ENCODE assay signal across 11 mouse cellular contexts in genomic region chr1:132385711-132386110, GRCm38 (mm10). TPM values are rescaled to one million over a fixed set of nuclear protein-coding genes. Genes with fewer than 3 reads are reported as not detected.
DNase-seq lines count a peak whose midpoint lies in the region; ATAC-seq lines count a peak whose summit lies in the region.
"Had no signal": no experiment of that assay in that cellular context is flagged by ENCODE, and none has a peak within 500 bp of the region (broad histone marks: within the 10 kb centered on the region; RNA-seq: fewer than 3 reads in every experiment).

No protein-coding gene starts in this region.

- no peak overlapping the region; the same call in 1 of the 2 replicates for H3K27ac ChIP-seq in liver, embryonic 11.5 days (ENCODE audit: low read depth, low read length)
- peak overlapping the region; percentile 52 for H3K27ac ChIP-seq in hindbrain, embryonic 14.5 days
- H3K27ac ChIP-seq in neural tube, embryonic 13.5 days (replicated peaks) = peak overlapping the region; percentile 67

- no peaks in the 10 kb centered on the region for H3K9me3 ChIP-seq in liver, embryonic 11.5 days (ENCODE audit: control insufficient read depth, low read length)
- no peaks in the 10 kb centered on the region for H3K9me3 ChIP-seq in hindbrain, embryonic 14.5 days (ENCODE audit: control insufficient read depth, low read length)
- H3K9me3 ChIP-seq in neural tube, embryonic 13.5 days = no peaks in the 10 kb centered on the region
- H3K9me3 ChIP-seq: G1E had no signal

- no peaks in the 10 kb centered on the region for H3K36me3 ChIP-seq in liver, embryonic 11.5 days (ENCODE audit: control insufficient read depth, insufficient read depth, low read length)
- peaks cover 3% of the 10 kb centered on the region for H3K36me3 ChIP-seq in hindbrain, embryonic 14.5 days (replicated peaks; ENCODE audit: control insufficient read depth, insufficient read depth)
- peaks cover 12% of the 10 kb centered on the region; the same call in 1 of the 2 replicates for H3K36me3 ChIP-seq in neural tube, embryonic 13.5 days

- peak overlapping the region; percentile 17 for H3K4me2 ChIP-seq in liver, embryonic 11.5 days
- H3K4me2 ChIP-seq in hindbrain, embryonic 14.5 days (replicated peaks) = no peak overlapping the region; the same call in 1 of the 2 replicates
- H3K4me2 ChIP-seq in neural tube, embryonic 13.5 days = peak overlapping the region; percentile 36

- 0 out of 2 replicates have a peak overlapping the region, but pooled peaks have one; percentile 28 for H3K9ac ChIP-seq in liver, embryonic 11.5 days (ENCODE audit: low read depth, low read length)
- H3K9ac ChIP-seq in hindbrain, embryonic 14.5 days = no peak overlapping the region
- H3K9ac ChIP-seq in neural tube, embryonic 13.5 days = no peak overlapping the region; the same call in none of the 2 replicates

- H3K4me3 ChIP-seq in liver, embryonic 11.5 days (ENCODE audit: low read depth, low read length) = no peak overlapping the region
- no peak overlapping the region for H3K4me3 ChIP-seq in hindbrain, embryonic 14.5 days (replicated peaks; ENCODE audit: low read length)
- no peak overlapping the region for H3K4me3 ChIP-seq in neural tube, embryonic 13.5 days

- no peaks in the 10 kb centered on the region for H3K27me3 ChIP-seq in liver, embryonic 11.5 days (replicated peaks; ENCODE audit: control insufficient read depth, insufficient read depth, low read length)
- no peaks in the 10 kb centered on the region for H3K27me3 ChIP-seq in hindbrain, embryonic 14.5 days (ENCODE audit: control insufficient read depth, insufficient read depth, low read length)
- no peaks in the 10 kb centered on the region for H3K27me3 ChIP-seq in neural tube, embryonic 13.5 days

- no peak for ATAC-seq in cerebellum, adult (ENCODE audit: insufficient number of reproducible peaks, low FRiP score, low TSS enrichment)
- no peak for ATAC-seq in liver, embryonic 11.5 days (replicated peaks; ENCODE audit: low FRiP score)
- ATAC-seq in hindbrain, embryonic 14.5 days (ENCODE audit: low FRiP score) = no peak
- ATAC-seq in neural tube, embryonic 13.5 days (ENCODE audit: low read depth) = no peak
- ATAC-seq: intestine, postnatal 0 days had no signal

- peaks cover 73% of the 10 kb centered on the region for H3K4me1 ChIP-seq in liver, embryonic 11.5 days (replicated peaks; ENCODE audit: control insufficient read depth, insufficient read depth, low read length)
- peaks cover 54% of the 10 kb centered on the region for H3K4me1 ChIP-seq in hindbrain, embryonic 14.5 days (replicated peaks; ENCODE audit: control insufficient read depth, insufficient read depth, low read length)
- peaks cover 91% of the 10 kb centered on the region for H3K4me1 ChIP-seq in neural tube, embryonic 13.5 days (replicated peaks)

- WGBS in liver, embryonic 11.5 days = 67% methylated on average over 4 of the region's 4 CpGs
- WGBS in hindbrain, embryonic 14.5 days = 57% methylated on average over 4 of the region's 4 CpGs
- WGBS in neural tube, embryonic 13.5 days = 69% methylated on average over 4 of the region's 4 CpGs

- peak; percentile 36 for DNase-seq in cerebellum, adult 8-10 months
- DNase-seq in liver, embryonic 11.5 days (ENCODE audit: low spot score) = no peak
- no peak for DNase-seq in liver
- DNase-seq in hindbrain, embryonic 14.5 days (ENCODE audit: low spot score) = no peak
- no peak for DNase-seq in left cerebral cortex, postnatal 36 days (ENCODE audit: low spot score in 2 of 2)
- DNase-seq in urinary bladder, postnatal 36 days (ENCODE audit: low spot score in 2 of 2) = no peak
- DNase-seq: gastrocnemius, postnatal 10 days had no signal

- intact Hi-C loops in left cerebral cortex, postnatal 36 days (cut with DNase I) = no loop called here

RNA-seq across cellular contexts. Expression of gene Tmcc2, which starts 5.4 kb away (rescaled TPM):
- polyA plus RNA-seq in liver, embryonic 11.5 days (2014; fragmentation: Nextera tagmentation; extraction: Ambion mirVana) = 24.6 and 28.1 TPM in 2 replicates
- 31.0 and 33.9 TPM in 2 replicates for polyA plus RNA-seq in hindbrain, embryonic 14.5 days (2014; fragmentation: Nextera tagmentation; extraction: Ambion mirVana)
- polyA plus RNA-seq in neural tube, embryonic 13.5 days (2015; fragmentation: Nextera tagmentation; extraction: Ambion mirVana) = 32.2 and 33.9 TPM in 2 replicates
- 100 to 1,000 TPM; 171 to 173 TPM for total RNA-seq in left cerebral cortex, postnatal 36 days (2021)

RNA-seq across cellular contexts. Expression of gene Dstyk, which starts 31.6 kb away (rescaled TPM):
- 7.2 TPM in 2 replicates for polyA plus RNA-seq in liver, embryonic 11.5 days (2014; fragmentation: Nextera tagmentation; extraction: Ambion mirVana)
- polyA plus RNA-seq in hindbrain, embryonic 14.5 days (2014; fragmentation: Nextera tagmentation; extraction: Ambion mirVana) = 10.0 and 10.4 TPM in 2 replicates
- polyA plus RNA-seq in neural tube, embryonic 13.5 days (2015; fragmentation: Nextera tagmentation; extraction: Ambion mirVana) = 9.2 and 9.8 TPM in 2 replicates
- 10 to 100 TPM; 40.4 to 46.8 TPM for total RNA-seq in left cerebral cortex, postnatal 36 days (2021)
